Mouse (Mus musculus) v-Abl transformed pro-B cells (cell line): Measurements from ENCODE around the gene 9930111J21Rik1.
"Not testable (repeated sequence)": the region's sequence is repeated elsewhere in the genome, so short reads cannot be mapped to it uniquely, and the experiment has no call there.

ENCODE experiments used
- in situ Hi-C, 2 experiments: fragments of 400-800 bp; cut with MboI; formaldehyde crosslinking; loops; one replicate each; pipeline ENCODE4 v1.15.1; 2025; ENCODE audit not compliant: unreplicated experiment in 2 of 2

9930111J21Rik1 gene

DNA sequence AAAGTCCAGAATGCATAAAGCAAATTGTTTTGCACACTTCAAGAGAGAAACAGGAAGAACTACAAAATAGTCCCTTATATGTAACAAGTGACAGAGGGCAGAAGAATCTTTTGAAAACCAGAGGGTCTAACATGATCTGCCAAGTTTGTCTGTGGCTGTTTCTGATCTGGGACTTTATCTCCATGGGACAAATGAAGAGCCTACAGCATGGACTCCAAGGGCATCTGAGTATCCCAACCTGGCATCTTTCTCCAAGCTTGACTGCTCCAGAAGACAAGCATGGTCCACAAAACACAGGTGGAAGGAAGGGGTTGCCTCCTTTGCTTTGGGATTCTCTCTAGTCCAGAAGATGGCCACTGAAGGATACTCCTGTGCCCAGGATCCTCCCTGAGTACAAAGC, 52.8 kb downstream of the 9930111J21Rik1 start:
- in situ Hi-C loops = not testable (repeated sequence)

DNA sequence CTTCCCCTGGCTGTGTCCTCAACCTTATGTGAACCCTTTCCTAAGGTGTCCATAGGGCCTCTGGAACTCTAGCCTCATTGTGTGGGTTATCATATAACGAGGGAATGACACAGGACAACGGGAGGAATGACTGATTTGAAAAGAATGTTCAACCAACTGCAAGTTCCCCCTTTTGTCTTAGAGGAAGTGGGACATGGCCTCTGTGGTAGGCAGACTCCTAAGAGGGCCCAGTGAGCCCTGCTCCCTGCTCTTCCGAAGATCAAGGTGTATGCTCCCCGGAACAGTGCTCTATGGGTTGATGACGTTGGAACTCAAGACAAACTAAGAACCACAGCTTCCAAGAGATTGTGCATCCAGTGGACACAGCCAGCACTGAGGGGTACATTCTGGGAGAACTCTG, 55.4 kb downstream of the 9930111J21Rik1 start:
- in situ Hi-C loops = not testable (repeated sequence)

DNA sequence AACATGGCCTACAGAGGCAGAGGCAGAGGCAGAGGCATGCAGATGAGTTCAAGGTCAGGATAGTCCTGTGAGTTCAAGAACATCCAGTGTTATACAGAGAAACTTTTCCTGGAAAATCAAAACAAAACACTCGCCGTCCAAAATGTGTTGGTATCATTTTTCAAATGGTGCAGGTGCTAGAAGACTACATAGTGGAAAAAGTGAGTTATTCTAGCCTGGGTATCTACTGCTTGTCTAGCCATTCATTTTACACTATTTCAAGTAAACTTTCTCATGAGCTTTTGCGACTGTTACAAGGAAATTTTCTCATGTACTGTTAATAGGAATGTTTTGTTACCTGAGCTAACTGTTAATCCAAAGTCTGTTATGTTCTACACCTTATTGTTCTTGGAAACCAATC, 60.8 kb downstream of the 9930111J21Rik1 start:
- in situ Hi-C loops = no loop called here

GRCm38 (mm10) chr11:48913611-48914010, 65.6 kb downstream of the 9930111J21Rik1 start:
- in situ Hi-C loops = no loop called here

DNA sequence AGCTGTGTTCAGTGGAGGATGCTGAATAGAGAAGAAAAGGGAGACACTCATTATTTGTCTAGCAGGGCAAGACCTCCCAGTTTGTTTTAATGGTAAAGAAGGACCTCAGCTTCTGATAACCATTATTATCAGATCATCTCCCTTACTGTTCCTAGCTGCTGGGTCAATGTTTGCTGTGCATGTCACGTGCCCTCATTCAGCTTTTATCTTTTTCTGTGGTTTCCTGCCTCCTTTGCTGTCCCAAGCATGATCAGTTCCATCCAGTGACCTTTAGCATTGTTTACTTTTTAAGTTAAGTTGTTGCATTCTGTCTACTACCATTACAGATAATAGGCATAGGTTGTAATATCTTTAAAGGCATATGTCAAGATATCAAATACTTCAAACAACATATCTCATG, 70.7 kb downstream of the 9930111J21Rik1 start:
- in situ Hi-C loops = no loop called here

DNA sequence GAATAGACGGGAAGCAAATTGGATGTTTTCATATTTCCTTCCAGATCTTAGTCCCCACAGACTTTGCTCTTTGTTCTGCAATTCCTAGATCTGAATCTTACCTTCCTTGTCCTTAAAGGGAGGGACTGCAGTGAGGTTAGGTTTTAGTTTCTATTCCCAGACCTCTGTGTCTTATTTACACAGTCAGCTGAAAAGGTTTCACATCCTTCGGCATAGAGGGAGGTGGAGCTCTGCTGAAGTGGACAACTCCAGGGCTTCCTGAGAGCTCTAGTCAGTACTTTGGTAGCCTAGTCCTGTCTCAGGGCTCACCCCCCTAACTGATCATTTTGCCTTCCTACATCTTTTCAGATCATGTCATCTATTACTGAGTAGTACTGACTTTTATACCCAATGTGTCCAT, 77.2 kb downstream of the 9930111J21Rik1 start, which contains the start of gene Gm5431:
TSS of gene Gm5431 (minus strand) at position 194 of the 400 bp plus-strand sequence.
- in situ Hi-C loops = no loop called here

DNA sequence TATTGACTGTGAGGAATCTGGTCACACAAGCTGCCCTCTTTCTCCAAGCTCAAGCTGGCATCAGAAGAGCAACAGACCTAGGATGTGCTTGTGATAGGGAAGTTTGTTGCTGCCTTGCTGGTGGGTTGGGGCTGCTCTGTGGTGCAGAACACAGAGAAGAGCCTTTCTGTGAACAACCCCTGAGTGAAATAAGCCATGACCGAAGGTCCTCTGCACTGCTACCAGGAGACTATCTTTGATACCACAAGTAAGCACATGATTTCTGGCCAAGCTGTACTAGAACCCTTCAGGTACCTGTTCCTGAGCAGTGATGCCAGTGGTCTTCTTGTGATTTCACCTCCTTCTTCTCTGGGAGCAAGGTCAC, 77.6 kb downstream of the 9930111J21Rik1 start:
- in situ Hi-C loops = not testable (repeated sequence)

- in situ Hi-C loops = not testable (repeated sequence)
Observed at GRCm38 (mm10) chr11:48900654-48901566, 78.3 kb downstream of the 9930111J21Rik1 start.

DNA sequence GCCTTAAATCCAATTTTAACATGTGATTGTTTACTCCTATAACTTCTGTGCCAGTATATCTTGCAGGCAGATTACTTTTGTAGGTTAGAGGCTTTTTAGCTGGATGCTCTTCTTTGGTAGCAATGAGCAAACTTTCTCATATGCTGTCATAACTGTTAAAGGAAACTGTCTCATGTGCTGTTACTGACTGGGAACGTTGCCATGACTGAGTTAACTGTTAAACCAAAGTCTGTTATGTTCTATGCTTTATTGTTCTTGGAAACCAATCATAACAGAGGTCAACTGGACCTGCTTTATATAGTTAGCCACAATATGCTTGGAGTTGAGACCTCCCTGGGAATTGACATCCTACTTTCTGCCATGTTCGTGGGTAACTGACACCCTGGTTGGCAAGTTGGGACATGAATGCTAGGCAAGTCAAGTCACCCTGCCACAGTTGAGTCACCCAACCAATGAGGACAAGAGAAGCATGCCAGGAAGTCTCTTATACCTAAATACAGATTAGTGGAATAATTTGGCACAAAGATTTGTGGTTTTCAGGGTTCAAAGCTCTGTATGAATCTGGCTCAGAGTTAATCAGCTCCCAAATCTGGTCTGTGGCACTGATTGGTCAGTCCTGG, 80.3 kb downstream of the 9930111J21Rik1 start:
- in situ Hi-C loops = no loop called here
